Mouse (Mus musculus): ENCODE results near the gene Trib2.

DNA sequence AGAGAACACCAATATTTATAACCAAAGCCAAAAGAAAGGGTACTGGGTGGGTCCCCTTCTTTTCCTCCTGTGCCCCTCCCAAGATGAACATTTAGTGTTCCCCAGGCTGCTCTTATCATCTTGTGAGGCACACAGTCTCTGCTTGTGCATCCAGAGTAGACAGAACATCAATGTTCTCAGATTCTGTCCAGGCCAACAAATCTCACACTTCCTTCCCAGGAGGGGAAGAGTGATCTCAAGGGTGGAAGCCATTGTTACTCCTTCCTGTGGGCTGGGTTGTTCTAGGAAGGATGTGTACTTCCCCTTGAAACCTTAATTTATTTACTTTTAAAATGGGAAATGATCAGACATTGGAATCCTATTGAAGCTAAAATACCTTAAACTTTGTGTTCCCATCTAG is 39.7 kb downstream of the Trib2 start:
- TF ChIP-seq CTCF (IDR thresholded peaks at IDR 0.05; ENCODE audit: low read depth, low read length), result no peak
- no peak for TF ChIP-seq POLR2A (IDR thresholded peaks at IDR 0.05; ENCODE audit: borderline replicate concordance, low read depth, low read length)
